Mouse (Mus musculus) forebrain, postnatal 0 days (tissue): ENCODE data around the gene Midn. TPM values are rescaled to one million over a fixed set of nuclear protein-coding genes. Genes with fewer than 3 reads are reported as not detected.

Experiments
- ATAC-seq: fragments of 200-750 bp; cut with Nextera tagmentation; 2 replicates; pipeline ENCODE4 v1.8.0; 2017; ENCODE audit warnings: mild to moderate bottlenecking, moderate library complexity
- DNase-seq: peaks from one replicate; pipeline ENCODE4 v3.0.0-alpha.2; 2015
- H3K27ac ChIP-seq: fragments of 300-500 bp; sonication (generic); 2 replicates; pipeline ENCODE4 v1.5.1; 2014; ENCODE audit warnings: low read depth, mild to moderate bottlenecking, antibody characterized with exemption, low read length, moderate library complexity, mixed read lengths
- H3K27me3 ChIP-seq: fragments of 300-500 bp; sonication (generic); 2 replicates; pipeline ENCODE4 v1.6.1; 2014; ENCODE audit warnings: mild to moderate bottlenecking, low read length, mixed read lengths; ENCODE audit not compliant: insufficient read depth
- H3K36me3 ChIP-seq: fragments of 300-500 bp; sonication (generic); 2 replicates; pipeline ENCODE4 v1.6.1; 2014; ENCODE audit warnings: mild to moderate bottlenecking, moderate library complexity; ENCODE audit not compliant: insufficient read depth
- H3K4me1 ChIP-seq: fragments of 300-500 bp; sonication (generic); 2 replicates; pipeline ENCODE4 v1.6.1; 2014; ENCODE audit warnings: antibody characterized with exemption; ENCODE audit not compliant: insufficient read depth
- H3K4me2 ChIP-seq: fragments of 300-500 bp; sonication (generic); 2 replicates; pipeline ENCODE4 v1.6.1; 2014; ENCODE audit warnings: low read depth, mild to moderate bottlenecking, moderate library complexity
- H3K4me3 ChIP-seq: fragments of 300-500 bp; sonication (generic); 2 replicates; pipeline ENCODE4 v1.5.1; 2014; ENCODE audit warnings: low read depth, low read length, mixed read lengths
- H3K9ac ChIP-seq: fragments of 300-500 bp; sonication (generic); 2 replicates; pipeline ENCODE4 v1.6.1; 2014; ENCODE audit warnings: mild to moderate bottlenecking
- H3K9me3 ChIP-seq: fragments of 300-500 bp; sonication (generic); 2 replicates; pipeline ENCODE4 v1.6.1; 2016; ENCODE audit warnings: low read length
- CTCF ChIP-seq: sonication (generic); IDR thresholded peaks from 2 replicates; pipeline ENCODE4 v1.5.1; 2016; ENCODE audit warnings: antibody characterized with exemption, control low read depth, low read depth
- WGBS: fragments of 180-500 bp; shearing (Covaris S2); extraction: QIAGEN DNeasy Blood & Tissue Kit; methylation state at CpG from one replicate; pipeline ENCODE4 v1.1.7; 2014; 5-methylcytosine and 5-hydroxymethylcytosine counted together
- polyA plus RNA-seq: library from polyadenylated mRNA; unstranded; fragments of >200 nt; fragmentation: Nextera tagmentation; extraction: Ambion mirVana; gene quantifications from 2 replicates; pipeline ENCODE4 v1.2.1, GENCODE M21; 2015
- total RNA-seq: library from RNA; depleted of rRNA; stranded (reverse); fragments of >200 nt; gene quantifications from 2 replicates; pipeline ENCODE4 v1.2.3, GENCODE M21; 2014

The Midn gene
- total and polyA plus RNA-seq, 2 experiments from 2014 or later, result 19.3 to 120 TPM

DNA sequence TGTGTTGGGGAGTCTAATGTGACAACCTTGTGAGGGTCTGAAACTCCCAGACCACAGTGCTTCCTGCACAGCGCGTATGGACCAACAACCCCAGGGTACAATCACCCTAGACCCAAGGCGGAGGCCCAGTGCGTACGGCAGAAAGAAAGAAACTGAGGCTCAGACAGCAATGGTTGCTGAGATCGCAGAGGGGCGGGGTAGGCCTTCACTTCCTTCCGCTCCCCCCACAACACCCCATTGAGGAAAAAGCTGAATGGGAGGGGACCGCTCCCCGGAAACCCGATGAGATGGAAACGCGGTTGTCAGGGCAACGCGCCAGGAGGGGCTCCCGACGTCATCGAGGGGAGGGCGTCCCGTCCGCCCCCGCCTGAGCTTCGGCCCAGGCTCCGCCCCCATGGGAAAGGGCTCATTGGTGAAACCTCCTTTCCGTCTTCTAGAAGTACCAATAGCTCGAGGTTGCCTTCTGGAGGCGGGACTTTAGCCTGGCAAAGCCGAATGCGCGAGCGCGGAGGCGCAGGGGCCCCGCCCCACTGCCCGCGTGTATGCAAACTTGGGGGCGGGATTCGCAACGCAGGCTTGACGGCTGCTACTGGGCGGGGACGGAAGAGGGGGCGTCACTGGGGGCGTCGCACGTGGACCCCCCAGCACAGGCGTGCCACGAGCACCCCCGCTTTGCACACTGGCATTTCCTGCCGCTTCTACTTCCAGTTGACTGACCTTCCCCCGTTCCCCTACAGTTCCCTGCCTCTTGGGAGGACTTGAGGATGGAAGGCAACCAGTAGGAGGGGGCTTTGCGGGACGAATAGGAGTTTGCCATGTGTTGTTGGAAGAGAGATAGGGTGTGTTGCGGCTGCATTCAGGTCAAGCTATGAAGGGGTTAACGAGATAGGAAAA is 11.7 kb downstream of the Midn start:
- peak overlapping the region; percentile 80 for H3K4me2 ChIP-seq
- peaks cover 28% of the 10 kb centered on the region for H3K36me3 ChIP-seq
- DNase-seq (peak; percentile 100), ATAC-seq (peak; percentile 94)
- peak; percentile 25 for TF ChIP-seq CTCF
- peak overlapping the region; percentile 47 for H3K9ac ChIP-seq
- H3K4me3 ChIP-seq, result peak overlapping the region; percentile 42
- no peaks in the 10 kb centered on the region for H3K9me3 ChIP-seq
- H3K4me1 ChIP-seq, result peaks cover 12% of the 10 kb centered on the region
- no peaks in the 10 kb centered on the region for H3K27me3 ChIP-seq
- WGBS, result under 1% methylated on average over 55 of the region's 55 CpGs
- peak overlapping the region; percentile 87 for H3K27ac ChIP-seq

DNA sequence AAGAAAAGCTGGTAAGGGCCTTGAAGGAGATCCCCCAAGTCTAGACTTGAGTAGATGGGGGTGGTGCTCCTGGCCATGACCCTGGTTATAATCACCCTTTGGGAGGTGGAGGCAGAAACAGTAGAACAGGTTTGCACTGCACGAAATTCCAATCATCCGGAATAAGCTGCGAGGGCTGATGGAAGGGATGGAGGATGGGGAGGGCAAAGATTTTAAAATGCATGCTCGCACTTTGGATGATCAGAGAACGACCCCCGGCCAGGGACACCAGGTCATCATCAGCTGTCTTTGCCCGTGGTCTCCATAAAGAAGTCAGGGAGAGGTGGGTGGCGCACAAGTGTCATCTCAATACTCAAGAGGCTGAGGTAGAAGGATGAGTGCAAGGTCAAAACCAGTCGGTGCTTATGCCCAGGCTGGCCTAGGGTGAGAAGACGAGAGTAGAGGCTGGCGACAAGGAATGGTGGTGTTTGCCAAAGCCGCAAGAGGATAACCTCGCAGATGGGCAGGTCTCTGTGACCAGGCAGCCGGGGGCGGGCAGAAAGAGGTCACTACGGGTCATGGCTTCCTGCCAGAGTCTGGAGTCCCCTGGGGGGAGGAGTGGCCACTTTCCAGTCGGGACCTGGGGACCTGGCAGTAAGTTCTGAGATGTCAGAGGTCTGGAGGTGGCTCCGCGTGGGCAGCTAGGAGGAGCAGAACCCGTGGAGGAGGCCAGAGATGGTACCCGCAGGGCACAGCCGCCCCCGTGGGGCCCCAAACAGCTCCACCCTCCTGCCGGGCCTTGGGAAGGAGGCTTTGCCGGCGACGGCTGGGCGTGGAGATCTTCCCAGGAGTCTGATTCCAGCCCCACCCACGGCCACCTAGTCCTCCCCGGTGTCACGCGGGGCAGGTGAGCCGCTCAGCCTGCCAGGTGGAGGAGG is 12.6 kb downstream of the Midn start:
- Histone ChIP-seq H3K27me3 (no peaks in the 10 kb centered on the region), H3K4me1 (peaks cover 18% of the 10 kb centered on the region), H3K4me3 (peak overlapping the region; percentile 42), H3K9me3 (no peaks in the 10 kb centered on the region), H3K27ac (peak overlapping the region; percentile 72), H3K9ac (peak overlapping the region; percentile 37), H3K36me3 (peaks cover 19% of the 10 kb centered on the region), H3K4me2 (peak overlapping the region; percentile 80)
- TF ChIP-seq CTCF, result no peak
- no peak for ATAC-seq
- no peak for DNase-seq
- 5% methylated on average over 32 of the region's 33 CpGs for WGBS

DNA sequence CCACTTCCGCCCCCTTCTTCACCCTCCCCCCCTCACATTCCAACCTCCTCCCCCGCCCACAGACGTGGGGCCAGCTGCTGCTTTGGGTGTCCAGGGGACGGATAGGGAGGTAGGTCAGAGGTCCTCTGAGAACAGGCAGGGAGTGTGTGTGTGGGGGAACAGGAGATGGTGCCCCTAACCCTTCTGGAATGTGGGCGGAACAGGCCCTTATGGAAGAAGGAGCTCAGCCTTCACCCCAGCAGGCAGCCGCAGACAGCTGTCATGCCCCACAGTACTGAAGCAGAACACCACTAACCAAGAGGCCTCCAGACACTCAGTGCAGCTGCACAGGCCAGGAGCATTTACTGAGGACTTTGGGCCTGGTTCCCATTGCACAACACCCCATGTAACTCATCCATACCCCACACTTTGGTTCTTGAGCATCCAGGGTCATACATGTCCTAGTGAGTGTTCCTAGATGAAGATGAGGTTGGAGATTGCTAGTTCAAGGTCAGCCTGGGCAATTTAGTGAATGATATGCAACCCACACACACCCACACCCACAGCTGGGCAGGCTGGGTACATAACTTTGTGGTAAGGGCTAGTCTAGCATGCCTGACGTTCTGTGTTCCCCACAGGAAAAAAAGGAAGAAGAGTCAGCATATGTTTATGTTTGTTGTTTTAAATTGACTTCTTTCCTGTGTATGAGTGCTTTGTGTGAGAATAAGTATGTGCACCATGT is 13.6 kb downstream of the Midn start:
- no peak overlapping the region for H3K27ac ChIP-seq
- H3K27me3 ChIP-seq, result no peaks in the 10 kb centered on the region
- H3K4me1 ChIP-seq, result peaks cover 24% of the 10 kb centered on the region
- no peak for TF ChIP-seq CTCF
- peaks cover 10% of the 10 kb centered on the region for H3K36me3 ChIP-seq
- no peak overlapping the region for H3K4me3 ChIP-seq
- DNase-seq, result no peak
- ATAC-seq, result no peak
- peak overlapping the region; percentile 35; the same call in 1 of the 2 replicates for H3K9ac ChIP-seq
- H3K9me3 ChIP-seq, result no peaks in the 10 kb centered on the region
- no peak overlapping the region for H3K4me2 ChIP-seq
- WGBS, result 20% methylated on average over 7 of the region's 7 CpGs

DNA sequence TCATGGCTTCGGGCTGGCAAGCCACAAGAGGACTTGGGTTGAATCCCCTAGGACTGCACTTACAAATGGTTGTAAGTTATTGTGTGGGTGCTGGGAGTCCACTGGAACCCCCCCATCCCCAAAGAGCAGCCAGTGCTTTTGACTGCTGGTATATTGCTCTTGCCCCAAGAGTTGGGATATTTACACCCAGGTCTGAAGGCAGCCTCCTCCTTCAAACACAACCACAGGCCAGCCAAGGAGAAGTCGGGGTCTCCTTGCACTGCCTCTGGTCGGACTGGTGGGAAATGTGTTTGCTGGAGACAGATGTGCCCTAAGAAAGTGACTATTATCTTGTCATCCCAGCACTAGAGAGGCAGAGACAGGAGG is 14.2 kb downstream of the Midn start:
- DNase-seq (no peak), ATAC-seq (no peak)
- no peak for TF ChIP-seq CTCF
- peaks cover 4% of the 10 kb centered on the region for H3K36me3 ChIP-seq
- no peaks in the 10 kb centered on the region for H3K9me3 ChIP-seq
- H3K4me2 ChIP-seq, result no peak overlapping the region
- H3K27me3 ChIP-seq, result no peaks in the 10 kb centered on the region
- no peak overlapping the region for H3K4me3 ChIP-seq
- peaks cover 29% of the 10 kb centered on the region for H3K4me1 ChIP-seq
- H3K27ac ChIP-seq, result no peak overlapping the region
- 81% methylated on average over 3 of the region's 3 CpGs for WGBS
- H3K9ac ChIP-seq, result no peak overlapping the region

DNA sequence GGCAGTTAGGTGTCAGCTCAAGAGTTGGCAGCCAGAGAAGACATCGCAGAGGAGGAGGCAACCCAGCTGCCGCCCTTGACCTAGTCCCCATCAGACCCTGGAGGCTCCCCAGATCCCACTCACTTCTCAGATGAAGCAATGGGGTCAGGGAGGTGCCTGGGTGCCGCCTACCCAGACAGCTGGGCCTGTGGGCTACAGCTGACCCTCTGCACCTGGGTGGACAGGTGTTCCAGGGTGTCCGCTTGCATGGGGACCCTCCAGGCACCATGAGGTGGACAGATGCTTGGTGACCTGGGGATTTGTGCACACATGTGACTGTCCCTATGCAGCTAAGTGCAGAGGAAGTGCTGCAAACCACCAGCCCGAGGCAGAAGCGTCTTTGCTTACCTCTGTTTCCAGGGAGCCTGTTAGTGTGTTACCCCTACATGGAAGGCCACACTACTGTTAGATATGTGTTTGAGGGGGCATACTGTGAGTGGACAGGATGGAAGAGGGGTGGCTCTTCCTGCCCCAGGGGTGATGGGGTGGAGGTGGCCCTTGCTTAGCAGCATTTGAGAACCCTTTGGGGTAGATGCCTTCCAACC is 14.7 kb downstream of the Midn start:
- no peak for DNase-seq
- ATAC-seq, result no peak
- no peaks in the 10 kb centered on the region for H3K9me3 ChIP-seq
- H3K27ac ChIP-seq, result no peak overlapping the region
- H3K4me2 ChIP-seq, result no peak overlapping the region
- no peak overlapping the region for H3K4me3 ChIP-seq
- H3K9ac ChIP-seq, result no peak overlapping the region
- WGBS, result 82% methylated on average over 6 of the region's 6 CpGs
- H3K27me3 ChIP-seq, result no peaks in the 10 kb centered on the region
- peaks cover 29% of the 10 kb centered on the region for H3K4me1 ChIP-seq
- no peak for TF ChIP-seq CTCF
- no peaks in the 10 kb centered on the region for H3K36me3 ChIP-seq

DNA sequence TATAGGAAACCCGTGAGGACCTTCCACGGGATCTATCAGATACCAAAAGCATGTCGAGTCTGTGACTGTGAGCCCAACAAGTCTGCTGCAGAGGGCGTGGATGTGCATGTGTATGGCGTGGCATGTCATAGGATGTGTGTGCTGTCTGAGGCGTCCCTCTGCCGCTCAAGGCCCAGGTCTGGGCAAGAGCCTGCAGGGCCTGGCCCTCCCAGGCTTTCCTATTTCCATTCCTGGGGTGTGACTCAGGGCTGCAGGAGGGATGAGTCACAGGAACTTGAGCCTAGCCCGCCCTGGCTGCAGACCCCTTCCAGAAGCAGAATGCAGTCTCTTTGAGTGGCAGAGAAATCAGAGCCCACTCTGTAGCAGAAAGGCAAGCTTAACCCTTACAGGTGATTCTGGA is 15.6 kb downstream of the Midn start:
- no peaks in the 10 kb centered on the region for H3K9me3 ChIP-seq
- 77% methylated on average over 8 of the region's 8 CpGs for WGBS
- H3K36me3 ChIP-seq, result no peaks in the 10 kb centered on the region
- DNase-seq (no peak), ATAC-seq (no peak)
- no peak for TF ChIP-seq CTCF
- H3K4me1 ChIP-seq, result peaks cover 31% of the 10 kb centered on the region
- H3K4me3 ChIP-seq, result no peak overlapping the region
- no peaks in the 10 kb centered on the region for H3K27me3 ChIP-seq
- H3K27ac ChIP-seq, result no peak overlapping the region
- H3K4me2 ChIP-seq, result 0 out of 2 replicates have a peak overlapping the region, but pooled peaks have one; percentile 83
- no peak overlapping the region for H3K9ac ChIP-seq
